Mouse (Mus musculus) liver, embryonic 14.5 days (tissue): Measurements from ENCODE around the gene Siae.

Experiments used
- CTCF ChIP-seq: IDR thresholded peaks from 2 replicates; pipeline ENCODE4 v1.5.1; 2016; ENCODE audit warnings: antibody characterized with exemption, low read depth, control low read depth
- EP300 ChIP-seq: IDR thresholded peaks from 2 replicates; pipeline ENCODE4 v1.6.1; 2016; ENCODE audit warnings: antibody characterized with exemption, low read depth

DNA sequence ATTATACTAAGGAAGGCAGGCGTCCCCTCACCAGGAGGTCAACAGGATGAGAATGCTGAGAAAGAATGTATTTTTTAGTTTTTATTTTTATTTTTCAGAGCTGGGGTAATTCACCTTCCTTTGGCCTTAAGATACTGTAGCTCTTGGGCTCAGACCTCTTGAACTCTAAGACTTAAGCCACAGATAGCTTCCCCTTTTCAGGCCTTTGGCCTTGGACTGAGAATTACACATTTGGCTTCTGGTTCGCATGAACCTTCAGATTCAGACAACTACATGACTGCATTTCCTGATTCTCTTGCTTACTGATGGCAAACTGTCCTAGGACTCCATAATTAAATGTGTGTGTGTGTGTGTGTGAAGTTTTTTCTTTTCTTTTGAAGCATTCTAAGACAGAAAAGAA is 43.1 kb downstream of the Siae start:
- TF ChIP-seq CTCF (no peak), EP300 (no peak)
